Mouse (Mus musculus): ENCODE measurements around the gene Tgif1.

GRCm38 (mm10) chr17:70881194-70881593 lies 27.8 kb upstream of the Tgif1 start:
- no peak for TF ChIP-seq CTCF (IDR thresholded peaks at IDR 0.05; ENCODE audit: borderline replicate concordance, insufficient read depth, low read depth, low read length)
- no peak for TF ChIP-seq POLR2A (IDR thresholded peaks at IDR 0.05; ENCODE audit: borderline replicate concordance, insufficient read depth, low read length)
